Mouse (Mus musculus): ENCODE results near the gene Cdkl3.

The Cdkl3 gene

GRCm38 (mm10) chr11:52011541-52011940 lies 7.5 kb downstream of the Cdkl3 start:
- DNase-seq (ENCODE audit: low spot score in 2 of 2): no peak

GRCm38 (mm10) chr11:52018217-52018616 lies 14.2 kb downstream of the Cdkl3 start:
- DNase-seq (ENCODE audit: low spot score in 2 of 2): no peak

GRCm38 (mm10) chr11:52032356-52032755 lies 28.3 kb downstream of the Cdkl3 start:
- no peak for DNase-seq (ENCODE audit: low spot score in 2 of 2)

GRCm38 (mm10) chr11:52033953-52034352 lies 29.9 kb downstream of the Cdkl3 start:
- DNase-seq (ENCODE audit: low spot score in 2 of 2): no peak

- DNase-seq (ENCODE audit: low spot score in 2 of 2): no peak
These were observed 31.9 kb downstream of the Cdkl3 start for GRCm38 (mm10) chr11:52035905-52036304.

- no peak for DNase-seq (ENCODE audit: low spot score in 2 of 2)
These were observed 33.6 kb downstream of the Cdkl3 start for GRCm38 (mm10) chr11:52037659-52038058.

GRCm38 (mm10) chr11:52043224-52043623 lies 39.2 kb downstream of the Cdkl3 start:
- no peak for DNase-seq (ENCODE audit: low spot score in 2 of 2)

GRCm38 (mm10) chr11:52044156-52044555 lies 40.1 kb downstream of the Cdkl3 start:
- DNase-seq (ENCODE audit: low spot score in 2 of 2): no peak

GRCm38 (mm10) chr11:52046446-52047165 lies 42.6 kb downstream of the Cdkl3 start:
- DNase-seq (ENCODE audit: low spot score in 2 of 2): no peak

- no peak for DNase-seq (ENCODE audit: low spot score in 2 of 2)
These were observed 49.4 kb downstream of the Cdkl3 start for GRCm38 (mm10) chr11:52053371-52053770.

GRCm38 (mm10) chr11:52054728-52055127 lies 50.7 kb downstream of the Cdkl3 start:
- DNase-seq (ENCODE audit: low spot score in 2 of 2): no peak

GRCm38 (mm10) chr11:52056198-52056597 lies 52.2 kb downstream of the Cdkl3 start:
- DNase-seq (ENCODE audit: low spot score in 2 of 2): no peak

GRCm38 (mm10) chr11:52059001-52059400 lies 55.0 kb downstream of the Cdkl3 start:
- DNase-seq (ENCODE audit: low spot score in 2 of 2): no peak

GRCm38 (mm10) chr11:52060315-52060714 lies 56.3 kb downstream of the Cdkl3 start:
- DNase-seq (ENCODE audit: low spot score in 2 of 2): no peak

GRCm38 (mm10) chr11:52062406-52062805 lies 58.4 kb downstream of the Cdkl3 start:
- no peak for DNase-seq (ENCODE audit: low spot score in 2 of 2)

- DNase-seq (ENCODE audit: low spot score in 2 of 2): no peak
These were observed 60.4 kb downstream of the Cdkl3 start for GRCm38 (mm10) chr11:52064398-52064797.

- no peak for DNase-seq (ENCODE audit: low spot score in 2 of 2)
These were observed 61.8 kb downstream of the Cdkl3 start for GRCm38 (mm10) chr11:52065841-52066240.

GRCm38 (mm10) chr11:52071768-52072167 lies 67.7 kb downstream of the Cdkl3 start:
- no peak for DNase-seq (ENCODE audit: low spot score in 2 of 2)

GRCm38 (mm10) chr11:52073528-52074170 lies 69.6 kb downstream of the Cdkl3 start:
- no peak for DNase-seq (ENCODE audit: low spot score in 2 of 2)

GRCm38 (mm10) chr11:52074626-52075470 lies 70.8 kb downstream of the Cdkl3 start:
- no peak for DNase-seq (ENCODE audit: low spot score in 2 of 2)

- DNase-seq (ENCODE audit: low spot score in 2 of 2): peak; percentile 17 to 57
These were observed 72.0 kb downstream of the Cdkl3 start for GRCm38 (mm10) chr11:52075794-52076633.

Measured in spleen, postnatal 10 days (tissue).